Mouse (Mus musculus): ENCODE measurements around the gene Plg.
A peak's percentile ranks its signal among the peaks of the same experiment; 100 is the strongest.

Plg gene

GRCm38 (mm10) chr17:12455143-12455790 lies 76.9 kb downstream of the Plg start:
- DNase-seq = peak in 1 of 2 experiments; percentile 24

GRCm38 (mm10) chr17:12461168-12461567 lies 82.8 kb downstream of the Plg start:
- DNase-seq = no peak

GRCm38 (mm10) chr17:12466501-12467000 lies 88.1 kb downstream of the Plg start:
- no peak for DNase-seq

- DNase-seq = peak in 1 of 2 experiments; percentile 9
Measured at GRCm38 (mm10) chr17:12467642-12468041, 89.2 kb downstream of the Plg start.

GRCm38 (mm10) chr17:12468745-12469144 lies 90.3 kb downstream of the Plg start:
- DNase-seq = no peak

All from lung, postnatal 4 days (tissue).